Mouse (Mus musculus) forebrain, embryonic 14.5 days (tissue): ENCODE data around the gene Nptx1. TPM values are rescaled to one million over a fixed set of nuclear protein-coding genes. Genes with fewer than 3 reads are reported as not detected.

Experiments used
- ATAC-seq: fragments of 200-750 bp; cut with Nextera tagmentation; 2 replicates; pipeline ENCODE4 v1.8.0; 2017; ENCODE audit warnings: mild to moderate bottlenecking, moderate library complexity
- DNase-seq: peaks from one replicate; pipeline ENCODE4 v3.0.0-alpha.2; 2015; ENCODE audit warnings: low spot score
- H3K27ac ChIP-seq: fragments of 300-500 bp; sonication (generic); 2 replicates; pipeline ENCODE4 v1.5.1; 2014; ENCODE audit warnings: low read depth, mild to moderate bottlenecking, control low read depth, low read length, moderate library complexity
- H3K27me3 ChIP-seq: fragments of 300-500 bp; sonication (generic); replicated peaks from 2 replicates; pipeline ENCODE4 v1.6.1; 2014; ENCODE audit warnings: low read length, control low read depth, mixed read lengths; ENCODE audit not compliant: control insufficient read depth, insufficient read depth
- H3K36me3 ChIP-seq: fragments of 300-500 bp; sonication (generic); 2 replicates; pipeline ENCODE4 v1.6.1; 2014; ENCODE audit warnings: low read length, control low read depth; ENCODE audit not compliant: control insufficient read depth, insufficient read depth
- H3K4me1 ChIP-seq: fragments of 300-500 bp; sonication (generic); 2 replicates; pipeline ENCODE4 v1.6.1; 2014; ENCODE audit warnings: antibody characterized with exemption, low read length, control low read depth; ENCODE audit not compliant: control insufficient read depth, insufficient read depth
- H3K4me2 ChIP-seq: fragments of 300-500 bp; sonication (generic); 2 replicates; pipeline ENCODE4 v1.6.1; 2014; ENCODE audit warnings: mild to moderate bottlenecking, control low read depth, low read length
- H3K4me3 ChIP-seq: fragments of 300-500 bp; sonication (generic); 2 replicates; pipeline ENCODE4 v1.5.1; 2014; ENCODE audit warnings: low read depth, low read length, control low read depth
- H3K9ac ChIP-seq: fragments of 300-500 bp; sonication (generic); 2 replicates; pipeline ENCODE4 v1.6.1; 2014; ENCODE audit warnings: mild to moderate bottlenecking, low read length, control low read depth, moderate library complexity
- H3K9me3 ChIP-seq: fragments of 300-500 bp; sonication (generic); replicated peaks from 2 replicates; pipeline ENCODE4 v1.6.1; 2016; ENCODE audit warnings: low read length, control low read depth, mixed read lengths; ENCODE audit not compliant: control insufficient read depth
- WGBS: fragments of 180-500 bp; shearing (Covaris S2); extraction: QIAGEN DNeasy Blood & Tissue Kit; methylation state at CpG from one replicate; pipeline ENCODE4 v1.1.7; 2014; 5-methylcytosine and 5-hydroxymethylcytosine counted together
- polyA plus RNA-seq: library from polyadenylated mRNA; unstranded; fragments of >200 nt; fragmentation: Nextera tagmentation; extraction: Ambion mirVana; gene quantifications from 2 replicates; pipeline ENCODE4 v1.2.1, GENCODE M21; 2014

Nptx1 gene
- polyA plus RNA-seq: 4.1 and 6.7 TPM in 2 replicates

DNA sequence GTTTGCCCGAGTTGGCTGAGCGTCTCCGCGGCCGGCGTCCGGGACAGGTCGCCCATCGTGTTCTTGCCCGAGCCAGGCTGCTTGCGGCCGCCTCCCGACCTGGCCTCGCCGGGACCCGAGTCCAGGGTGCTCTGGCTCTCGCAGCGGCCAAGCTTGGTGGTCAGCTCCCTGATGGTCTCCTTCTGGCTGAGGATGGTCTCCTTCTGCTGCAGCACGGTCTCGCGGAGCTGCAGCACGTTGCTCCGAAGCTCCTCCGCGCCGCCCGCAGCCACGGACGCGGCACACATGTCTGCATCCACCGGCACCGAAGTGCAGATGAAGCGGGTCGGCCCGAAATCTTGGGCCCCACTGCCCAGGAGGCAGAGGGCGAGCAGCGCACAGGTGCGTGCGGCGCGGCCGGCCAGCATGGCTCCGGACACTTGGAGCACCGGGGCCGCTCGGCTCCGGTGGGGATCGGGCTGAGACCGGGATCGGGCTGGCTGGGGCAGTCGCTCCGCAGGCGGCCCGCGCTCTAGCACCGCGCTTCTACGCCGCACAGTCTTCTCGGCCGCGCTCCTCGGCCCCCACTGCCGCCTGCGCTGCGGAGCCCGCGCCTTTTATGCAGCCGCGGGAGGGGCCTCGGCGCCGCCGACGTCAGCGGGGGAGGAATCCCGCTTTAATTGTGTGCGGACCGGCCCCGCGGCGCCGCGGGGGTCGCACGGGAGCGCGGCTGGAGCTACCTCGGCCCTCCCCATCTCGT is at the start of gene Nptx1:
Gene Nptx1 (minus strand): TSS at position 571 of the 739 bp plus-strand sequence.
- ATAC-seq: peak; percentile 66
- under 1% methylated on average over 90 of the region's 90 CpGs for WGBS
- peak; percentile 71 for DNase-seq

DNA sequence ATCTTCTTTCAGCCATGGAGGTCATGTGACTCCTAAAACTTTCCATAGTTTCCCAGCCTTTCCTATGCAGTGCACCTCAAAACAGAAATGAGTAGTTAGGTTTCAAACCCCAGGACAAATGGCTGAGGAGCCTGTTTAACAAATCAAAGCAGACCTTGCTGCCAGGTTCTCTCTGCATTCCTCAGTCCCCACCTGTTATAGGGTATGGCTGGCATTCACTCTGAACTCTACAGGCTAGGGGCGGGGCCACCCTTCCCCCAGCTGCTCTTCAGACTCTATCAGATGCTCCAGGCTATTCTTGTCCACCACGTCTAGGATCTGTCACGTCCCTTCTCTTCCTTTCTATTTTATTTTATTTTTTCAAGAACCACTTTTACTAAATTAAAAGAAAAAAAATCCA is 46.4 kb upstream of the Nptx1 start:
- no peak overlapping the region for H3K4me2 ChIP-seq
- H3K9me3 ChIP-seq: no peaks in the 10 kb centered on the region
- no peak overlapping the region for H3K4me3 ChIP-seq
- H3K27ac ChIP-seq: no peak overlapping the region
- no peaks in the 10 kb centered on the region for H3K36me3 ChIP-seq
- ATAC-seq (no peak), DNase-seq (no peak)
- 34% methylated on average over 3 of the region's 3 CpGs for WGBS
- H3K27me3 ChIP-seq: no peaks in the 10 kb centered on the region
- H3K4me1 ChIP-seq: no peaks in the 10 kb centered on the region
- H3K9ac ChIP-seq: no peak overlapping the region

More for the DNA sequence above, at the start of gene Nptx1:
- peak within 1 kb of the TSS; percentile 99 for H3K4me2 ChIP-seq
- no peaks in the 10 kb centered on the region; the same call in 1 of the 2 replicates for H3K36me3 ChIP-seq
- H3K27ac ChIP-seq: peak within 1 kb of the TSS; percentile 27; the same call in 1 of the 2 replicates
- H3K4me1 ChIP-seq: peaks cover 18% of the 10 kb centered on the region
- H3K9me3 ChIP-seq: no peaks in the 10 kb centered on the region
- H3K9ac ChIP-seq: peak within 1 kb of the TSS; percentile 84
- peak within 1 kb of the TSS; percentile 67 for H3K4me3 ChIP-seq
- H3K27me3 ChIP-seq: peaks cover 34% of the 10 kb centered on the region

DNA sequence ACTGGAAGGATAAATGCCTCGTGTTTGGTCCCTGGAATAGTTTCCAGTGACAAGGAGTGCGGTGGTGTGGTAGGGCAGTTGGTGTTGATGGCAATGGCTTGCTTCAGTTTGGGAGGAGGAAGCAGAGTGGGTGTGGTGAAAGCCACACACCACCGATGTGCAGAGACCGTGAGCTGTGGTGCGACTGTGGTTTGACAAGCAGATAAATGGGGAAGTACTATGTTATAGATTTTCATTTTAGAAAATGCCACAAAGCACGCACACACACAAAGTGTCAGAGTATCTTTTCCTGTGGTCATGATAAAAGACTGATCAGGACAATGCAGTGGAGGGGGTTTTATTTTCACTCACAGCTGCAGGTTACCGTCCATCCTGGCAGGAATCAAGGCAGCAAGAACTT is 41.7 kb upstream of the Nptx1 start:
- H3K27me3 ChIP-seq: no peaks in the 10 kb centered on the region
- H3K36me3 ChIP-seq: no peaks in the 10 kb centered on the region
- H3K4me3 ChIP-seq: no peak overlapping the region
- ATAC-seq: no peak
- H3K9me3 ChIP-seq: no peaks in the 10 kb centered on the region
- no peak for DNase-seq
- no peak overlapping the region for H3K9ac ChIP-seq
- no peak overlapping the region for H3K27ac ChIP-seq
- no peak overlapping the region for H3K4me2 ChIP-seq
- no peaks in the 10 kb centered on the region for H3K4me1 ChIP-seq
- WGBS: 87% methylated on average over 7 of the region's 7 CpGs

DNA sequence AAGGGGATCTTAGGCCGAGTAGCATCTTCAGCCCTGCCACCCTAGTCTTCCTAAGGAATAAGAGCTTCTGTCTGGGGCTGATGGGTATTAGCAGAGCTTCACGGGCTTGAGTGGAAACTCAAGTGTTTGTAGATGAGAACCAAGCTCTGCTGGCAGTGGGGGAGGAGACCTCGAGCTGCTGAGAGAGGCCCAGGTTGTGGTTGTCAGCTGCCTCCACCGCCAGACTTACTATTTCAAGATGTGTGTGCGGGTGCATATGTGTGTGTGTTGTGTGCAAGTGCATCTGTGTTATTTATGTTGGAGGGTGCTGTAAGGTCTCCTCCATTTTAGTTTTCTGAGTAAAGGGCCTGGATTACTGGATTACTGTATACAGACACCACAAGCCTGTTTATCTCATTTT is 39.6 kb upstream of the Nptx1 start:
- no peaks in the 10 kb centered on the region for H3K27me3 ChIP-seq
- H3K9ac ChIP-seq: no peak overlapping the region
- no peak overlapping the region for H3K4me3 ChIP-seq
- H3K27ac ChIP-seq: no peak overlapping the region; the same call in 1 of the 2 replicates
- DNase-seq: no peak
- ATAC-seq: no peak
- no peaks in the 10 kb centered on the region for H3K36me3 ChIP-seq
- 83% methylated on average over 5 of the region's 5 CpGs for WGBS
- H3K4me2 ChIP-seq: no peak overlapping the region
- H3K9me3 ChIP-seq: no peaks in the 10 kb centered on the region
- H3K4me1 ChIP-seq: no peaks in the 10 kb centered on the region

DNA sequence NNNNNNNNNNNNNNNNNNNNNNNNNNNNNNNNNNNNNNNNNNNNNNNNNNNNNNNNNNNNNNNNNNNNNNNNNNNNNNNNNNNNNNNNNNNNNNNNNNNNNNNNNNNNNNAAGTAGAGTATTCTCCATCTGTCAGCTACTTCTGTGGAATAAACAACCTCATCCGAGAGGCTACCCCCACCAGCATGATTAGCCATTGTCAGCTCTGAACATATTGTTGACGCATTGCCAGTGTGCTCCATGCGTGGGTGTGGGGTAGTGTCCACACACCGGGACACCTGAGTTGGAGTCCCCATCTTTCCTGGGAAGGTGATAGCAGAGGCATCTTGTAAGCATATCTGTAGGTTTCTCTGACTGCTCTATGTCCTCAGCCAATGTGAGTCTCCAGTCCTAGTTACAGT is 39.0 kb upstream of the Nptx1 start:
- Histone ChIP-seq H3K27ac (no peak overlapping the region; the same call in 1 of the 2 replicates), H3K36me3 (no peaks in the 10 kb centered on the region), H3K27me3 (no peaks in the 10 kb centered on the region), H3K9ac (no peak overlapping the region), H3K9me3 (no peaks in the 10 kb centered on the region), H3K4me2 (no peak overlapping the region), H3K4me3 (no peak overlapping the region), H3K4me1 (no peaks in the 10 kb centered on the region)
- ATAC-seq: no peak
- DNase-seq: no peak
- WGBS: 76% methylated on average over 4 of the region's 4 CpGs

DNA sequence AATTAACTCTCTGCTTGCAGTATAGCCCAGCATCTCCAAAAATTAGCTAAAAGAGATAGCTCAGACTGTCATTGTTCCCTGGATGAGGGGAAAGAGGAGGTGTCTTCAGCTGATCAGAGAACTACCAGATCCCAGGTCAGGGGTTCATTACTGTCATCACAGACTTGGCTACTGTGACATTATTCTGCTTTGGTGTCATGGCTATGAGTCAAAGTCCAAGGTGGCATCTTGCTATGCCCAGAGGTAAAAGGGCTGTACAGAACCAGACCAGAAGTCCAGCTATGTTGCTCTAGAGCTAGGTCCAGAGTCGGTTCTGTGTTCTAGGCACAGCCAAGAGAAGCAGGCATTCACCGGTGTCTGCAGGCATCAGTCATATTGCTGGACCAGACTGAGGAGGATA is 30.2 kb upstream of the Nptx1 start:
- no peak overlapping the region for H3K4me3 ChIP-seq
- no peak overlapping the region for H3K9ac ChIP-seq
- H3K27ac ChIP-seq: no peak overlapping the region
- H3K27me3 ChIP-seq: no peaks in the 10 kb centered on the region
- ATAC-seq (no peak), DNase-seq (no peak)
- H3K9me3 ChIP-seq: no peaks in the 10 kb centered on the region
- H3K36me3 ChIP-seq: no peaks in the 10 kb centered on the region
- H3K4me2 ChIP-seq: no peak overlapping the region
- WGBS: 88% methylated on average over 2 of the region's 2 CpGs
- no peaks in the 10 kb centered on the region for H3K4me1 ChIP-seq

DNA sequence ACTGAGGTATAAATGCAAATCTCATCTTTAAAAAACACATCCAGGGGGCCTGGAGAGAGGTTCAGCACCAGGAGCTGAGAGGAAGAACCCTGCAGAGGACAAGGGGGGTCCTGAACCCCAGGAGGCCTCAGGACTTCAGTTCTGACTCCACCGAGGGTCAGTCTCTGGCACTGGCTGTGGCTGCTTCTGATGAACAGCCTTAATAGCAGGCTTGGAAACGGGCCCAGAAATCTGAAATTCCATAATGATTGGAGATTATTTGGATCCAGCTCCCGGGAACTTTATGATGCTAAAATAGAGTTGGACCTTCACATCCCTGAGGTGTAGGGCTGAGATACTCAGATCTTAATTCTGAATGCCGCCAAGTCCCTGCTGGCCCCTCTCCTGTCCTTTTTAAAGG is 29.3 kb upstream of the Nptx1 start:
- DNase-seq (no peak), ATAC-seq (no peak)
- Histone ChIP-seq H3K27me3 (no peaks in the 10 kb centered on the region), H3K27ac (no peak overlapping the region), H3K9ac (no peak overlapping the region), H3K4me1 (no peaks in the 10 kb centered on the region), H3K4me3 (no peak overlapping the region), H3K4me2 (no peak overlapping the region), H3K9me3 (no peaks in the 10 kb centered on the region), H3K36me3 (no peaks in the 10 kb centered on the region)
- 17% methylated on average over 4 of the region's 4 CpGs for WGBS

DNA sequence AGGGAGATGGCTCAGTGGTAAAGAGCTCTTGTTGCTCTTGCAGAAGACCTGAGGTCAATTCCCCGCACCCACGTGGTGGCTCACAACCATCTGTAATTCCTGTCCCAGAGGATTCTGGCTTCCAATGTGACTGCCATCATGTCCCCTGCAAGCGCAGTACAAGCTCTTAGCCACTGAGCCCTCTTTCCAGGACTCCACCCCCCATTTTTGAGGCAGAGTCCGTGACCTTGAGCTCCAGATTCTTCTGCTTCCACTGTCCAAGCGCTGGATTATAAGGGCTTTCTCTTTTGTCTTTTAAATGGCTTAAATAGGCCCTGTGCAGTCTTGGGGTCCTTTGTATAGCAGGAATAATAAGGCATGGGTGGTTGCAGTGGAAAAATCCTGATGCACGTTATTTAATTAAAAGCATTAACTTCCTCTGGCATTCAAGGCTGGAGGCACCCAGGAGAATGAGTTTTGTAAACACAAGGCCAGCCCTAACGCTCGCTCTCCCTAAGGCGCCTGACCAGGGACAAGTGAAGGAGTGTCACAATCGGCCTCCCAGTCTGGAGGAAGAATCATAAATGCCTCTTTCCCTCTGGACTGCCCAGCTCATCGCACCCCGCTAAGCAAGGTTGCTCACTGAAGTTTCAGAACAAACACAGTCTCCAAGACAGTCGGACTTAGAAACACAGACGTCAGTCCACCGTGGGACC is 24.9 kb upstream of the Nptx1 start:
- Histone ChIP-seq H3K27me3 (no peaks in the 10 kb centered on the region), H3K4me3 (no peak overlapping the region), H3K27ac (no peak overlapping the region), H3K9me3 (no peaks in the 10 kb centered on the region), H3K36me3 (no peaks in the 10 kb centered on the region), H3K9ac (no peak overlapping the region), H3K4me1 (no peaks in the 10 kb centered on the region), H3K4me2 (no peak overlapping the region)
- ATAC-seq (no peak), DNase-seq (no peak)
- WGBS: 27% methylated on average over 15 of the region's 15 CpGs

DNA sequence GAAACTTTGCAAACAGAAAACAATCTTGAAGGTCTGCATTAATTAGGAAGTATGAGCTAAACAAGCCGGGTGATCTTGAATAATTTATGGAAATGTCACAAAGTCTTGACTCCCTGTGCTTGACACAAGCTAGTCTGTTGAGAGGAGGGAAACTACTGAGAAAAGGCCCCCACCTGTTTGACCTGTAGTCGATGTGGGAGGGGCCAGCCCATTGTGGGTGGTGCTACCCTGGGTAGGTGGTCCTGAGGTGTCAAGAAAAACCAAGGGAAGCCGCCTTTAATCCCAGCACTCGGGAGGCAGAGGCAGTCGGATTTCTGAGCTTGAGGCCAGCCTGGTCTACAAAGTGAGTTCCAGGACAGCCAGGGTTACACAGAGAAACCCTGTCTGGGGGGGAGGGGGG is 18.6 kb upstream of the Nptx1 start:
- Histone ChIP-seq H3K4me1 (no peaks in the 10 kb centered on the region), H3K9ac (no peak overlapping the region), H3K4me2 (no peak overlapping the region), H3K4me3 (no peak overlapping the region), H3K9me3 (no peaks in the 10 kb centered on the region), H3K36me3 (no peaks in the 10 kb centered on the region), H3K27me3 (no peaks in the 10 kb centered on the region), H3K27ac (no peak overlapping the region)
- ATAC-seq (no peak), DNase-seq (no peak)
- WGBS: 56% methylated on average over 5 of the region's 5 CpGs
